Comparison of ENCODE assay signal across 8 mouse cellular contexts in genomic region chr9:118488896-118489578, GRCm38 (mm10). TPM values are rescaled to one million over a fixed set of nuclear protein-coding genes. Genes with fewer than 3 reads are reported as not detected.
A peak's percentile ranks its signal among the peaks of the same experiment; 100 is the strongest.
DNase-seq lines count a peak whose midpoint lies in the region; ATAC-seq and TF ChIP-seq lines count a peak whose summit lies in the region.

No protein-coding gene starts in this region.

- no peak for ATAC-seq in CD4-positive, CD25-positive, alpha-beta regulatory T cell, adult 4 months
- 0 out of 2 replicates have a peak, but pooled peaks have one; percentile 25 for ATAC-seq in limb, embryonic 14.5 days (ENCODE audit: low FRiP score, low read depth)
- no peak; the same call in 1 of the 2 replicates for ATAC-seq in stomach, postnatal 0 days (ENCODE audit: low FRiP score, low TSS enrichment)
- no peak for ATAC-seq in activated CD4-positive, CD25-positive, alpha-beta regulatory T cell, adult 4 months

- WGBS in thymus, adult 2 months = 2% methylated on average over 20 of the region's 20 CpGs
- under 1% methylated on average over 20 of the region's 20 CpGs for WGBS in limb, embryonic 14.5 days
- WGBS in stomach, postnatal 0 days = 2% methylated on average over 20 of the region's 20 CpGs

- TF ChIP-seq POLR2A in thymus, adult 2 months (IDR thresholded peaks at IDR 0.05; ENCODE audit: control insufficient read depth, extremely low read depth, insufficient read depth, low read length, poor library complexity) = no peak
- TF ChIP-seq POLR2A in limb, embryonic 14.5 days (IDR thresholded peaks at IDR 0.05; ENCODE audit: borderline replicate concordance, extremely low read depth, insufficient read depth, insufficient read length) = no peak

- H3K4me1 ChIP-seq in thymus, adult 2 months (replicated peaks; ENCODE audit: control insufficient read depth, insufficient read depth, low read length) = peaks cover 11% of the 10 kb centered on the region
- peaks cover 3% of the 10 kb centered on the region; the same call in 1 of the 2 replicates for H3K4me1 ChIP-seq in limb, embryonic 14.5 days (ENCODE audit: control insufficient read depth, insufficient read depth, low read length)
- peaks cover 3% of the 10 kb centered on the region for H3K4me1 ChIP-seq in stomach, postnatal 0 days (replicated peaks; ENCODE audit: control insufficient read depth, insufficient read depth)

- H3K4me3 ChIP-seq in thymus, adult 2 months (ENCODE audit: control insufficient read depth, insufficient read depth, low read length) = peak overlapping the region; percentile 21
- H3K4me3 ChIP-seq in limb, embryonic 14.5 days (replicated peaks; ENCODE audit: low read length) = peak overlapping the region; percentile 25
- H3K4me3 ChIP-seq in stomach, postnatal 0 days (ENCODE audit: low read depth, low read length) = peak overlapping the region; percentile 35

- TF ChIP-seq CTCF in thymus, adult 2 months (IDR thresholded peaks at IDR 0.05; ENCODE audit: borderline replicate concordance, control insufficient read depth, extremely low read depth, insufficient read depth, low read length, poor library complexity) = no peak
- no peak for TF ChIP-seq CTCF in stomach, postnatal 0 days (IDR thresholded peaks at IDR 0.05; ENCODE audit: low read depth)

- TF ChIP-seq EP300 in stomach, postnatal 0 days (optimal IDR thresholded peaks at IDR 0.05) = no peak

- H3K9me3 ChIP-seq in limb, embryonic 14.5 days (ENCODE audit: control insufficient read depth, low read length) = no peaks in the 10 kb centered on the region
- no peaks in the 10 kb centered on the region for H3K9me3 ChIP-seq in stomach, postnatal 0 days (ENCODE audit: control insufficient read depth, low read length)

- intact Hi-C loops in left cerebral cortex, postnatal 25 days (cut with DNase I) = loop anchor here (1.0 to 2.0 kb wide), 2 partner anchors 390 to 436 kb away; no protein-coding TSS in a partner anchor

- peaks cover 13% of the 10 kb centered on the region for H3K27me3 ChIP-seq in thymus, adult 2 months (ENCODE audit: control insufficient read depth, insufficient read depth, low read length)
- peaks cover 55% of the 10 kb centered on the region for H3K27me3 ChIP-seq in limb, embryonic 14.5 days (ENCODE audit: control insufficient read depth, insufficient read depth, low read length)
- H3K27me3 ChIP-seq in stomach, postnatal 0 days (ENCODE audit: control insufficient read depth, insufficient read depth, low read length) = peaks cover 11% of the 10 kb centered on the region

- no peak overlapping the region for H3K9ac ChIP-seq in limb, embryonic 14.5 days (ENCODE audit: low read depth, low read length, severe bottlenecking)
- no peak overlapping the region for H3K9ac ChIP-seq in stomach, postnatal 0 days (ENCODE audit: low read length)

- H3K27ac ChIP-seq in thymus, adult 2 months (ENCODE audit: control insufficient read depth, insufficient read depth, low read length) = no peak overlapping the region
- no peak overlapping the region for H3K27ac ChIP-seq in limb, embryonic 14.5 days (replicated peaks; ENCODE audit: low read depth, low read length)
- no peak overlapping the region for H3K27ac ChIP-seq in stomach, postnatal 0 days (replicated peaks)

- peak; percentile 38 for DNase-seq in CD4-positive, CD25-positive, alpha-beta regulatory T cell, adult 2 months (ENCODE audit: low read depth, low spot score)
- DNase-seq in thymus, adult 2 months = no peak
- DNase-seq in thymus, postnatal 10 days (ENCODE audit: low spot score in 2 of 2) = no peak
- no peak for DNase-seq in limb, embryonic 14.5 days (ENCODE audit: low spot score)
- DNase-seq in stomach, postnatal 0 days (ENCODE audit: low spot score) = no peak
- DNase-seq in left cerebral cortex, postnatal 25 days (ENCODE audit: low spot score in 2 of 2) = no peak

- H3K36me3 ChIP-seq in thymus, adult 2 months (ENCODE audit: control insufficient read depth, insufficient read depth, low read length) = no peaks in the 10 kb centered on the region
- no peaks in the 10 kb centered on the region for H3K36me3 ChIP-seq in limb, embryonic 14.5 days (ENCODE audit: control insufficient read depth, insufficient read depth, low read length)
- no peaks in the 10 kb centered on the region for H3K36me3 ChIP-seq in stomach, postnatal 0 days (ENCODE audit: control insufficient read depth, insufficient read depth, low read length)

- peak overlapping the region; percentile 47 for H3K4me2 ChIP-seq in limb, embryonic 14.5 days (replicated peaks; ENCODE audit: low read depth, low read length, severe bottlenecking)
- H3K4me2 ChIP-seq in stomach, postnatal 0 days (replicated peaks; ENCODE audit: low read depth) = peak overlapping the region; percentile 60

RNA-seq across cellular contexts. Expression of gene Eomes, which starts 11.0 kb away (rescaled TPM):
- polyA plus RNA-seq in CD4-positive, CD25-positive, alpha-beta regulatory T cell, adult 4 months (2017; shearing (Covaris generic)) = under 1 TPM; 0.28 to 0.54 TPM
- 0.78 and 1.4 TPM in 2 replicates for polyA plus RNA-seq in thymus, adult 2 months (2012; rRNA removed)
- polyA plus RNA-seq in limb, embryonic 14.5 days (2012; rRNA removed) = 0.97 and 1.0 TPM in 2 replicates
- 0.18 and 0.59 TPM in 2 replicates for polyA plus RNA-seq in limb, embryonic 14.5 days (2014; fragmentation: Nextera tagmentation; extraction: Ambion mirVana)
- 0.07 and 0.11 TPM in 2 replicates for polyA plus RNA-seq in stomach, postnatal 0 days (2015; fragmentation: Nextera tagmentation; extraction: Ambion mirVana)
- under 1 TPM in 1 of 2 experiments, not detected in 1; 0.40 TPM for polyA plus RNA-seq in activated CD4-positive, CD25-positive, alpha-beta regulatory T cell, adult 4 months (2017; shearing (Covaris generic))
- total RNA-seq in left cerebral cortex, postnatal 25 days (2021) = under 1 TPM; 0.16 to 0.23 TPM

RNA-seq across cellular contexts. Expression of gene Golga4, which starts 17.0 kb away (rescaled TPM):
- polyA plus RNA-seq in CD4-positive, CD25-positive, alpha-beta regulatory T cell, adult 4 months (2017; shearing (Covaris generic)) = 10 to 100 TPM; 24.4 to 30.7 TPM
- 16.2 and 19.4 TPM in 2 replicates for polyA plus RNA-seq in thymus, adult 2 months (2012; rRNA removed)
- 44.3 and 54.5 TPM in 2 replicates for polyA plus RNA-seq in limb, embryonic 14.5 days (2012; rRNA removed)
- polyA plus RNA-seq in limb, embryonic 14.5 days (2014; fragmentation: Nextera tagmentation; extraction: Ambion mirVana) = 47.2 and 61.7 TPM in 2 replicates
- 34.2 and 37.0 TPM in 2 replicates for polyA plus RNA-seq in stomach, postnatal 0 days (2015; fragmentation: Nextera tagmentation; extraction: Ambion mirVana)
- 10 to 100 TPM; 24.6 to 24.9 TPM for polyA plus RNA-seq in activated CD4-positive, CD25-positive, alpha-beta regulatory T cell, adult 4 months (2017; shearing (Covaris generic))
- total RNA-seq in left cerebral cortex, postnatal 25 days (2021) = 100 to 1,000 TPM in 1 of 2 experiments, 10 to 100 TPM in 1; 85.3 to 104 TPM
